Mouse (Mus musculus): Measurements from ENCODE around the gene Tas1r3.

DNA sequence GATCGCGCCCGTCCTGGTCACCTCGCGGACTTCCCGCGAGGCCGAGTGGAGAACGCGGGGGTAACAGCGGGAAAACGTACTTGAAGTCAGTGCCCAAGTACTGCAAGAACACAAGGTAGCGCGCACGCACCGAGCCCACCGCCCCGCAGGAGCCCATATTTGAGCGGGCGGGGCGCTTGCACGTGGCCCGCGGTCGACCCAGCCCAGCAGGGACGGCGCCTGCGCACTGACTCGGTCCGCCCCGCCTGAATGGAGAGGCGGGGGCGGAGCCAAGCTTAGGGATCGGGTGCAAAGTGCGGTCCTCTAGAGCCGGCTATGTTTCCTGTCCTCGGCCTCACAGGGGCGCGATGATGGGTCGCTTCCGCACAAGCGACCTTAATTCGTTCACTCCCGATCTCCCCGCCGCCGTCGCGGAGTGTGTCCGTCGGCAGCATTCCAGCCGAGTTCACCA lies 28.4 kb upstream of the Tas1r3 start, which contains the start of the genes Pusl1 and Acap3:
- no peak for TF ChIP-seq CTCF (IDR thresholded peaks at IDR 0.05; ENCODE audit: control insufficient read depth, insufficient read depth, insufficient replicate concordance, low read depth, low read length)
- peak; percentile 37; the same call in 1 of the 2 replicates for TF ChIP-seq POLR2A (IDR thresholded peaks at IDR 0.05; ENCODE audit: control insufficient read depth, low read depth, low read length)

Measured in testis, adult 2 months (tissue).